Mouse (Mus musculus): ENCODE measurements around the gene Tmem8. TPM values are rescaled to one million over a fixed set of nuclear protein-coding genes. Genes with fewer than 3 reads are reported as not detected.

The Tmem8 gene
- 12.1 and 15.1 TPM in 2 replicates for polyA plus RNA-seq (2015; fragmentation: Nextera tagmentation; extraction: Ambion mirVana)

DNA sequence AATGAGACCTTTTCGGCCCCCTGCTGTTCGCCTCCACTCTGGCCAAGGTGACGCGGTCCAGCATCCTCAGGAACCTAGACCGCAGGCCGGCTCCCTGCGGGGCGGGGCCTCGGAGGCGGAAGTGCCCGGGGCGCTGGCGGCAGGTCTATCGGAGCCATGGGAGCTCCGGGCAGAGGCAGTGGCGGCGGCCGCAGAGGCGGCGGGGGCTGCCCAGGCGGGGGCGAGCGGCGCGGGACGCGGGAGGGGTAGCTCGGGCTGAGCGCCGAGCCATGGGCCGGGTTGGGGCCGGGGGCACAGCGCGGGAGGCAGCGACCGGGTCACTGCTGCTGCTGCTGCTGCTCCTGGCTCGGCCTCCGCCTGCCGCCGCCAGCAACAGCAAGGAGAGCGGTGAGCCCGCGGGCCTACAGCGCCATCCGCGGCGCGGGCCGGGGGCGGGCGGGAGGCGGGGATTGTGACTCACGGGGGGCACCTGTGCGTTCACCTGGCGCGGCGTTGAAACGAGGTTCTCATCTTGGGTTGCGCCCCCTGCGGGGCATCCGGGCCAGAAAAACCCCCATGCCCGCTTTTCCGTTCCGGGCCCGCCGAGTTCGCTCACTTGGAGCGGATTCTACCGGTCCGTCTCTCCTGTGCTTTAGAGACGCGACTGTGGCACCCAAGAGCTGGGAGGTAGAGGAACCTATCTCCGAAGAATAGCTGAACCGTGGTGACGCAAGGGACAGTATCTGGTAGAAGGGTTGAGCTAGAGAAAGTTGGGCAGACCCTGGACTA lies at the start of gene Tmem8:
TSS of gene Tmem8 (plus strand) at position 119 of the 768 bp plus-strand sequence.
- ATAC-seq, result peak; percentile 71
- H3K36me3 ChIP-seq (ENCODE audit: control insufficient read depth, insufficient read depth, low read length), result no peaks in the 10 kb centered on the region
- peak within 1 kb of the TSS; percentile 80 for H3K27ac ChIP-seq (ENCODE audit: low read length)
- H3K4me1 ChIP-seq (ENCODE audit: control insufficient read depth, insufficient read depth, low read length), result peaks cover 5% of the 10 kb centered on the region
- H3K9ac ChIP-seq (ENCODE audit: low read depth, low read length), result peak within 1 kb of the TSS; percentile 83
- no peaks in the 10 kb centered on the region for H3K9me3 ChIP-seq (ENCODE audit: control insufficient read depth, low read length)
- peak within 1 kb of the TSS; percentile 87 for H3K4me2 ChIP-seq (ENCODE audit: low read depth, low read length)
- H3K27me3 ChIP-seq (replicated peaks; ENCODE audit: control insufficient read depth, insufficient read depth, low read length), result peaks cover 39% of the 10 kb centered on the region
- under 1% methylated on average over 72 of the region's 75 CpGs for WGBS
- H3K4me3 ChIP-seq (ENCODE audit: low read length), result peak within 1 kb of the TSS; percentile 74

DNA sequence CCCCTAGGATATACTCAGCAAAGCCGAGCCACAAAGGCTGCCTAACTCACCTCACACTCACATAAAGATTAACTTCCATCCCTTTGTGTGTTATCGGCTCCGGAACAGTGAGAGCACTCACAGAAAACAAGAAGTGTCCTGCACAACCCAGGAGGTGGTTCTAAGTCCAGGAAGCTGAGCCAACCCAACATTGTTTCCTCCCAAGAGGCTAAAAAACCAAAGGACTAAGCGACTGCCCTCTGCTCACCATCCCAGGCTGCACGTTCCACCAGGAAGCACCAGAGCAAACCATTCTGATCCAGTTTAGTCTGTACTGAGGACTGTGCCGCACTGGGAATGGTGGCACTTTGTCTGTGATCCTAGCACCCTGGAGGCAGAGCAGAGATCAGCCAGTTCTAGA lies 48.2 kb upstream of the Tmem8 start:
- Histone ChIP-seq H3K4me3 (ENCODE audit: low read length) (no peak overlapping the region), H3K27me3 (replicated peaks; ENCODE audit: control insufficient read depth, insufficient read depth, low read length) (no peaks in the 10 kb centered on the region), H3K36me3 (ENCODE audit: control insufficient read depth, insufficient read depth, low read length) (no peaks in the 10 kb centered on the region), H3K4me2 (ENCODE audit: low read depth, low read length) (no peak overlapping the region), H3K9ac (ENCODE audit: low read depth, low read length) (no peak overlapping the region), H3K4me1 (ENCODE audit: control insufficient read depth, insufficient read depth, low read length) (peaks cover 26% of the 10 kb centered on the region), H3K27ac (ENCODE audit: low read length) (no peak overlapping the region), H3K9me3 (ENCODE audit: control insufficient read depth, low read length) (no peaks in the 10 kb centered on the region)
- no peak for ATAC-seq
- 69% methylated on average over 6 of the region's 6 CpGs for WGBS

DNA sequence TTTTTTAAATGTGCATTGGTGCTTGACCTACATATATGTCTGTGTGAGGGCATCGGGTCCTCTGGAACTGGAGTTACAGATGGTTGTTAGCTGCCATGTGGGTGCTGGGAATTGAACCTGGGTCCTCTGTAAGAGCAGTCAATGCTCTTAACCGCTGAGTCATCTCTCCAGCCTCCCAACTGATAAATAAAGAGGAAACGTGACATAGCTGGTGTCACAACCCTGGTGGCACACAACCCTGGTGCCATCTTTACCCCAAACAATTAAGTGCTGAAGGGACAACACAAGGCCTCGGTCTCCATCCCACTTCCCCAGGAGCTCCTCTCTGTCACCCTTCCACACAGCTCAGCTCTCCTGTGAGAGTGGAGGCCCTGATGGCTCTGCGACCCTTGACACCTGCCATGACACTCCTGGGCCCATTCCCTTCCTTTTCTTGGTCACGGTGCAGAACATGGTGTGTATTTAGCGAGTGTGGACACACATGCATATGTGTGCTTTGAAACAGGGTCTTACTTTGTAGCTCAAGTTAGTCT lies 46.5 kb upstream of the Tmem8 start:
- H3K9me3 ChIP-seq (ENCODE audit: control insufficient read depth, low read length), result no peaks in the 10 kb centered on the region
- H3K4me3 ChIP-seq (ENCODE audit: low read length), result 0 out of 2 replicates have a peak overlapping the region, but pooled peaks have one; percentile 84
- no peaks in the 10 kb centered on the region for H3K27me3 ChIP-seq (replicated peaks; ENCODE audit: control insufficient read depth, insufficient read depth, low read length)
- peak overlapping the region; percentile 89 for H3K4me2 ChIP-seq (ENCODE audit: low read depth, low read length)
- H3K27ac ChIP-seq (ENCODE audit: low read length), result no peak overlapping the region
- WGBS, result 92% methylated on average over 7 of the region's 7 CpGs
- peaks cover 26% of the 10 kb centered on the region for H3K4me1 ChIP-seq (ENCODE audit: control insufficient read depth, insufficient read depth, low read length)
- no peaks in the 10 kb centered on the region for H3K36me3 ChIP-seq (ENCODE audit: control insufficient read depth, insufficient read depth, low read length)
- no peak overlapping the region for H3K9ac ChIP-seq (ENCODE audit: low read depth, low read length)
- ATAC-seq, result no peak

DNA sequence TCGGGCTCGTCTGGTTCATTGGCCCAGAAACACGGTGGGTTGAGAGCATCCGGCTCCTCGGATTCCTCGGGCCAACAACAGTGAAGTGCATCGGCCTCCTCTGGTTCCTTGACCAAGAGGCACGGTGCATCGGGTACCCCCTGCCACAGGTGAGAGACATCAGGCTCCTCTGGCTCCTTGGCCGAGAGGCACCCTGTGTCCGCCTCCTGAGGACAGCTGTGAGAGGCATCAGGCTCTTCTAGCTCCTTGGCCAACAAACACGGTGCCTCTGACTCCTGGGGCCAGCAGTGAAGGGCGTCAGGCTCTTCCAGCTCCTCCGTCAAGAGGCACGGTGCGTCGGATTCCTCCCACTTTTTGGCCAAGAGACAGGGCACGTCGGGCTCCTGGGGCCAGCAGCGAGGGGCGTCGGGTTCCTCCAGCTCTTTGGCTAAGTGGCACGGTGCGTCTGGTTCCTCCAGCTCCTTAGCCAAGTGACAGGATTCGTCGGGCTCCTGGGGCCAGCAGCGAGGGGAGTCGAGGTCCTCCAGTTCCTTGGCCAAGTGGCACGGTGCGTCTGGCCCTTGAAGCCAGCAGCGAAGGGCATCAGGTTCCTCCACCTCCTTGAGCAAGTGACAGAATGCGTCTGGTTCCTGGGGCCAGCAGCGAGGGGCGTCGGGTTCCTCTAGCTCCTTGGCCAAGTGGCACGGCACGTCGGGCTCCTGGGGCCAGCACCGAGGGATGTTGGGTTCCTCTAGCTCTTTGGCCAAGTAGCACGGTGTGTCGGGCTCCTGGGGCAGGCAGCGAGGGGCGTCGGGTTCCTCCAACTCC lies 44.9 kb upstream of the Tmem8 start:
- ATAC-seq, result 0 out of 2 replicates have a peak, but pooled peaks have one; percentile 12
- Histone ChIP-seq H3K4me3 (ENCODE audit: low read length) (peak overlapping the region; percentile 84), H3K36me3 (ENCODE audit: control insufficient read depth, insufficient read depth, low read length) (no peaks in the 10 kb centered on the region), H3K27ac (ENCODE audit: low read length) (no peak overlapping the region), H3K4me1 (ENCODE audit: control insufficient read depth, insufficient read depth, low read length) (peaks cover 26% of the 10 kb centered on the region), H3K9ac (ENCODE audit: low read depth, low read length) (peak overlapping the region; percentile 83), H3K9me3 (ENCODE audit: control insufficient read depth, low read length) (no peaks in the 10 kb centered on the region), H3K27me3 (replicated peaks; ENCODE audit: control insufficient read depth, insufficient read depth, low read length) (no peaks in the 10 kb centered on the region), H3K4me2 (ENCODE audit: low read depth, low read length) (peak overlapping the region; percentile 89)
- 2% methylated on average over 44 of the region's 44 CpGs for WGBS

DNA sequence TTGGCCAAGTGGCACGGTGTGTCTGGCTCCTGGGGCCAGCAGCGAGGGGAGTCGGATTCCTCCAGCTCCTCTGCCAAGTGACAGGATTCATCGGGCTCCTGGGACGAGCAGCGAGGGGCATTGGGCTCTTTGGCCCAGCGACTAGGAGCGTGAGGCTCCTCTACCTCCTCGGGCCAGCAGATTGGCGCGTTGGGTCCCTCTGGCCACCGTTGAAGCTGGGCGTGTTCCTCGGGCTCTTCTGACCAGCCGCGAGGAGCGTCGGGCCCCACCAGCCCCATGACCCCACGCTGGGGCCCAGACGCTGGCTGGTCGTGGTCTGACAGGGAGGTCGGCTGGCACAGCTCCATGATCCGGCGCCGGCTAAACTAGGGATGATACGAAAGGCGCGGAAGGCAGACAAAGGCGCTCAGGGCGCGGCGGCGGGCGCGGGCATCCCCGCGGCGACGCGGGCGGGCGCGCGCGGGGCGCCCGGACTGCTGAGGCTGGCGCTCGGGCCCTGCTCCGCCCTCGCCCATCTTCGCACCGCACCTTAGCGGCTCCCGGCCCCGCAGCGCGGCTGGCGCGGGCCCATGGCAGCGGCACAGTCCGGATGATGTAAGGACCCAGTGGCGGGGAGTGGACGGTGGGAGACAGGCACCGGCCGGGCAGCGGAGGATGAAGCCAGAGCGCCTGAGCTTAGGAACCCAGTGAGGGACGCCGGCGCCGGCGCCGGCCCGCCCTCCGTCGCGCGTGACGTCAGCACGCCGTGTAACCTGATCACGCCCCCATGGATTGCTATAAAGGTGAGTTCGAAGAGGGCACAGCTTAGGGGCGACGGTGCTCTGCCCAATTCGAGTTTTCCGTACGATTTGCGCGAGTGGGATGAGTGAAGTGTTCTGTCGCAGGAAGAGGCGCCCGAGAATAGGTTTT lies 44.0 kb upstream of the Tmem8 start, which contains the start of gene Rab11fip3:
TSS of gene Rab11fip3 (minus strand) at position 725 of the 909 bp plus-strand sequence.
- WGBS, result under 1% methylated on average over 93 of the region's 94 CpGs
- no peaks in the 10 kb centered on the region for H3K27me3 ChIP-seq (replicated peaks; ENCODE audit: control insufficient read depth, insufficient read depth, low read length)
- ATAC-seq, result peak; percentile 96
- peak within 1 kb of the TSS; percentile 89 for H3K4me2 ChIP-seq (ENCODE audit: low read depth, low read length)
- no peaks in the 10 kb centered on the region for H3K36me3 ChIP-seq (ENCODE audit: control insufficient read depth, insufficient read depth, low read length)
- H3K4me1 ChIP-seq (ENCODE audit: control insufficient read depth, insufficient read depth, low read length), result peaks cover 26% of the 10 kb centered on the region
- H3K27ac ChIP-seq (ENCODE audit: low read length), result 0 out of 2 replicates have a peak within 1 kb of the TSS, but pooled peaks have one; percentile 38
- peak within 1 kb of the TSS; percentile 83 for H3K9ac ChIP-seq (ENCODE audit: low read depth, low read length)
- no peaks in the 10 kb centered on the region for H3K9me3 ChIP-seq (ENCODE audit: control insufficient read depth, low read length)
- H3K4me3 ChIP-seq (ENCODE audit: low read length), result peak within 1 kb of the TSS; percentile 84

DNA sequence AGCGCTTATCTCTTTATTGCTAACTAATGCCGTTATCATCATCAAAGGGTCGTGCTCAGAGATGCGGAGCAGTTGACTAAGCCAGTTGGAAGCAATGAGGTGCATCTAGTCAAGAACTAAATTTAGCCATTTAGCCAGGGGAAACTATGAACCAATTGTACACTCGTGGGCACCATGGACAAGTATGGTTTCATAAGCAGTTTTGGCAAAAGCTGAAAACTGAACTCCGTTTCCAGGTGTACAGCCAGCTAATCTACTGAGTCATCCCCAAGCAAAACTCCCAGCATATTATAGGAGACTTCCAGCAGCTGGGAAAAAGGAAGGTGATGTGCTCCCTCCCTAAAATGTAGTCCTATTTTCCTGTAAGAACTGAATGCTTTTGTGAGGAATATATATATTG lies 43.0 kb upstream of the Tmem8 start:
- ATAC-seq, result no peak
- H3K4me3 ChIP-seq (ENCODE audit: low read length), result peak overlapping the region; percentile 84; the same call in 1 of the 2 replicates
- no peaks in the 10 kb centered on the region for H3K36me3 ChIP-seq (ENCODE audit: control insufficient read depth, insufficient read depth, low read length)
- H3K27ac ChIP-seq (ENCODE audit: low read length), result no peak overlapping the region
- no peaks in the 10 kb centered on the region for H3K27me3 ChIP-seq (replicated peaks; ENCODE audit: control insufficient read depth, insufficient read depth, low read length)
- WGBS, result 32% methylated on average over 6 of the region's 6 CpGs
- H3K9me3 ChIP-seq (ENCODE audit: control insufficient read depth, low read length), result no peaks in the 10 kb centered on the region
- peak overlapping the region; percentile 89 for H3K4me2 ChIP-seq (ENCODE audit: low read depth, low read length)
- no peak overlapping the region for H3K9ac ChIP-seq (ENCODE audit: low read depth, low read length)
- H3K4me1 ChIP-seq (ENCODE audit: control insufficient read depth, insufficient read depth, low read length), result peaks cover 26% of the 10 kb centered on the region

DNA sequence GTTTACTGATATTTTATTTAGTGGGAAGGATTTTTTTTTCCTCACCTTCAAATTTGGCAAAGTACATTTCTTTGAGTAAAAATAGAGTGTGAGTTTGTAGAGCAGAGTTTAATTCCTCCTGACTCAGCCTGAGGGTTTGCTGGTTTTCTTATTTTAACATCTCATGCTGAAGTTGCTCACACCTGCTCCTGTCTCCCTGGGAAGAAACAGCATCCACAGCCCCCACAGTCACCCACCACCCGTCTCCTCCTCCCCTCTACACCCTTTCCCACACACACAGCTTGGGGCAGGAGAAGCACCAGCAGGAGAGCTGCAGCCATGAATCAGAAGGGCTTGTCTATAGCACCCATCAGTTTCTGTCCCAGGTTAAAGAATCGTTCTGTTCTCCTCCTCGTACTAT lies 37.9 kb upstream of the Tmem8 start:
- H3K27me3 ChIP-seq (replicated peaks; ENCODE audit: control insufficient read depth, insufficient read depth, low read length), result no peaks in the 10 kb centered on the region
- H3K4me1 ChIP-seq (ENCODE audit: control insufficient read depth, insufficient read depth, low read length), result no peaks in the 10 kb centered on the region
- H3K36me3 ChIP-seq (ENCODE audit: control insufficient read depth, insufficient read depth, low read length), result no peaks in the 10 kb centered on the region
- H3K4me3 ChIP-seq (ENCODE audit: low read length), result no peak overlapping the region
- H3K27ac ChIP-seq (ENCODE audit: low read length), result no peak overlapping the region
- no peak for ATAC-seq
- H3K9me3 ChIP-seq (ENCODE audit: control insufficient read depth, low read length), result no peaks in the 10 kb centered on the region
- no peak overlapping the region for H3K4me2 ChIP-seq (ENCODE audit: low read depth, low read length)
- no peak overlapping the region for H3K9ac ChIP-seq (ENCODE audit: low read depth, low read length)
- 69% methylated on average over 3 of the region's 3 CpGs for WGBS

DNA sequence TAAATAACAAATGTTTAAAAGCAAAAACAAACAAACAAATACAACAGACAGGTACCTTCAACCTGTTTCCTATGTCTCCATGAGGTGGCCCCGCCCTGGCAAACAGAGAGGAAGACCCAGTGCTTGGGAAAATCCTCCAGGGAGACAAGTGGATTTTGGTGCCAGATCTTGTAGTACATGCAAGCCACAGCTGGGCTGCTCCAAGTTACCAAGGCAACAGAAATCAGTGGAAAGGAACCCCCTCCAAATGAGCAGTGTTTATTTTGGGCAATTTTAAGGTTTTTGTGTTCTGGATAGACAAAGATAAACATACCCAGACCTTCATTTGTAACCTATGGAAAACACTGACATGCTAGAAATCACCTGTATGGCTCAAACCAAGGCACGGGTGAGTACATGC lies 34.2 kb upstream of the Tmem8 start:
- Histone ChIP-seq H3K4me3 (ENCODE audit: low read length) (no peak overlapping the region), H3K4me1 (ENCODE audit: control insufficient read depth, insufficient read depth, low read length) (no peaks in the 10 kb centered on the region), H3K27me3 (replicated peaks; ENCODE audit: control insufficient read depth, insufficient read depth, low read length) (no peaks in the 10 kb centered on the region), H3K36me3 (ENCODE audit: control insufficient read depth, insufficient read depth, low read length) (no peaks in the 10 kb centered on the region), H3K9ac (ENCODE audit: low read depth, low read length) (no peak overlapping the region), H3K27ac (ENCODE audit: low read length) (no peak overlapping the region), H3K9me3 (ENCODE audit: control insufficient read depth, low read length) (no peaks in the 10 kb centered on the region), H3K4me2 (ENCODE audit: low read depth, low read length) (no peak overlapping the region)
- ATAC-seq, result no peak
- 78% methylated on average over 2 of the region's 2 CpGs for WGBS

All from intestine, embryonic 16.5 days (tissue).